Mouse (Mus musculus): ENCODE measurements around the gene Mt4. TPM values are rescaled to one million over a fixed set of nuclear protein-coding genes. Genes with fewer than 3 reads are reported as not detected.

Gene Mt4
- total and polyA plus RNA-seq, 3 experiments = not detected

GRCm38 (mm10) chr8:94107871-94108270 is 29.1 kb upstream of the Mt4 start:
- H3K79me2 ChIP-seq (ENCODE audit: control insufficient read depth, insufficient read depth, low read length, poor library complexity) = no peaks in the 10 kb centered on the region
- no peak overlapping the region for H3K4me3 ChIP-seq (ENCODE audit: control insufficient read depth in 1 of 2, insufficient read depth in 1 of 2, low read depth in 2 of 2, low read length in 2 of 2)
- peaks cover 0 to 14% of the 10 kb centered on the region in 2 experiments; a peak in 3 of 4 replicates for H3K4me1 ChIP-seq (ENCODE audit: control insufficient read depth in 1 of 2, insufficient read depth in 2 of 2, low read length in 2 of 2)
- H3K27me3 ChIP-seq (ENCODE audit: control insufficient read depth in 1 of 2, insufficient read depth in 2 of 2, low read length in 2 of 2) = 0 out of 4 replicates have a peak, but pooled peaks cover 0 to 1% of the 10 kb centered on the region in 2 experiments
- no peaks in the 10 kb centered on the region for H3K9me3 ChIP-seq (replicated peaks; ENCODE audit: insufficient read depth, low read length)
- DNase-seq (ENCODE audit: low read depth, low spot score) = no peak
- no peak for TF ChIP-seq ZC3H11A (IDR thresholded peaks at IDR 0.05; ENCODE audit: low read depth, low read length)
- no peak for TF ChIP-seq UBTF (IDR thresholded peaks at IDR 0.05; ENCODE audit: borderline replicate concordance, insufficient read depth, low read depth, low read length)
- no peak for TF ChIP-seq E2F4 (IDR thresholded peaks at IDR 0.05; ENCODE audit: borderline replicate concordance, low read depth, low read length)
- no peak for TF ChIP-seq CTCF (IDR thresholded peaks at IDR 0.05 in 2 of 3, conservative IDR thresholded peaks at IDR 0.05 in 1 of 3; ENCODE audit: control insufficient read depth in 1 of 3, insufficient read depth in 1 of 3, low read depth in 2 of 3, low read length in 3 of 3, poor library complexity in 1 of 3, severe bottlenecking in 1 of 3)
- TF ChIP-seq ELF1 (IDR thresholded peaks at IDR 0.05; ENCODE audit: low read depth, low read length) = no peak
- TF ChIP-seq USF2 (IDR thresholded peaks at IDR 0.05; ENCODE audit: borderline replicate concordance in 1 of 2, insufficient read depth in 1 of 2, low read depth in 1 of 2, low read length in 2 of 2) = no peak
- no peak for TF ChIP-seq MYC (IDR thresholded peaks at IDR 0.05; ENCODE audit: low read depth, low read length)
- TF ChIP-seq EP300 (IDR thresholded peaks at IDR 0.05; ENCODE audit: low read depth in 1 of 2, low read length in 2 of 2) = no peak
- TF ChIP-seq GABPA (IDR thresholded peaks at IDR 0.05; ENCODE audit: low read depth, low read length) = no peak
- no peak for TF ChIP-seq GATA1 (IDR thresholded peaks at IDR 0.05; ENCODE audit: low read depth, low read length)
- no peak for TF ChIP-seq NELFE (IDR thresholded peaks at IDR 0.05; ENCODE audit: low read depth, low read length)
- TF ChIP-seq POLR2AphosphoS2 (IDR thresholded peaks at IDR 0.05; ENCODE audit: low read length) = no peak
- TF ChIP-seq ZKSCAN1 (IDR thresholded peaks at IDR 0.05; ENCODE audit: low read depth, low read length) = no peak
- no peak for TF ChIP-seq MYB (IDR thresholded peaks at IDR 0.05; ENCODE audit: low read depth, low read length)
- no peak overlapping the region for H3K9ac ChIP-seq (ENCODE audit: control insufficient read depth, low read depth, low read length, poor library complexity, severe bottlenecking)
- no peak overlapping the region for H3K27ac ChIP-seq (ENCODE audit: control insufficient read depth, low read depth, low read length)
- peaks cover 0 to 8% of the 10 kb centered on the region in 2 experiments; a peak in 2 of 4 replicates for H3K36me3 ChIP-seq (ENCODE audit: control insufficient read depth in 1 of 2, insufficient read depth in 2 of 2, low read length in 2 of 2)

GRCm38 (mm10) chr8:94109396-94109795 is 27.6 kb upstream of the Mt4 start:
- TF ChIP-seq ZC3H11A (IDR thresholded peaks at IDR 0.05; ENCODE audit: low read depth, low read length) (no peak), KAT2A (conservative IDR thresholded peaks at IDR 0.05; ENCODE audit: low read depth, low read length) (no peak), NRF1 (IDR thresholded peaks at IDR 0.05; ENCODE audit: insufficient read depth, low read depth, low read length, poor library complexity, severe bottlenecking) (no peak), CHD1 (IDR thresholded peaks at IDR 0.05; ENCODE audit: low read depth, low read length) (no peak), ELF1 (IDR thresholded peaks at IDR 0.05; ENCODE audit: low read depth, low read length) (no peak), GABPA (IDR thresholded peaks at IDR 0.05; ENCODE audit: low read depth, low read length) (no peak), POLR2AphosphoS2 (IDR thresholded peaks at IDR 0.05; ENCODE audit: low read length) (no peak), SIN3A (IDR thresholded peaks at IDR 0.05; ENCODE audit: low read length) (no peak), EP300 (IDR thresholded peaks at IDR 0.05; ENCODE audit: low read depth in 1 of 2, low read length in 2 of 2) (no peak), TAL1 (IDR thresholded peaks at IDR 0.05; ENCODE audit: low read length) (no peak), MAX (IDR thresholded peaks at IDR 0.05; ENCODE audit: low read length) (no peak), POLR2AphosphoS5 (IDR thresholded peaks at IDR 0.05; ENCODE audit: borderline replicate concordance, low read depth, low read length) (no peak)
- Histone ChIP-seq H3K4me3 (ENCODE audit: control insufficient read depth in 1 of 2, insufficient read depth in 1 of 2, low read depth in 2 of 2, low read length in 2 of 2) (no peak overlapping the region), H3K27me3 (ENCODE audit: control insufficient read depth in 1 of 2, insufficient read depth in 2 of 2, low read length in 2 of 2) (no peaks in the 10 kb centered on the region), H3K4me1 (ENCODE audit: control insufficient read depth in 1 of 2, insufficient read depth in 2 of 2, low read length in 2 of 2) (peaks cover 0 to 23% of the 10 kb centered on the region in 2 experiments; a peak in 3 of 4 replicates), H3K36me3 (ENCODE audit: control insufficient read depth in 1 of 2, insufficient read depth in 2 of 2, low read length in 2 of 2) (peaks cover 0 to 14% of the 10 kb centered on the region in 2 experiments; a peak in 2 of 4 replicates), H3K79me2 (ENCODE audit: control insufficient read depth, insufficient read depth, low read length, poor library complexity) (no peaks in the 10 kb centered on the region), H3K9ac (ENCODE audit: control insufficient read depth, low read depth, low read length, poor library complexity, severe bottlenecking) (no peak overlapping the region), H3K27ac (ENCODE audit: control insufficient read depth, low read depth, low read length) (no peak overlapping the region), H3K9me3 (replicated peaks; ENCODE audit: insufficient read depth, low read length) (no peaks in the 10 kb centered on the region)
- DNase-seq (ENCODE audit: low read depth, low spot score) = no peak

Measured in MEL (cell line).